Mouse (Mus musculus) thymus, adult 2 months (tissue): ENCODE measurements around the gene Chrm1. TPM values are rescaled to one million over a fixed set of nuclear protein-coding genes. Genes with fewer than 3 reads are reported as not detected.

Experiments used
- DNase-seq: peaks from one replicate; pipeline ENCODE4 v3.0.0; 2021
- H3K27ac ChIP-seq: fragments of 200-500 bp; 2 replicates; pipeline ENCODE4 v1.5.1; 2012; ENCODE audit warnings: low read length, control low read depth; ENCODE audit not compliant: control insufficient read depth, insufficient read depth
- H3K27me3 ChIP-seq: fragments of 200-500 bp; 2 replicates; pipeline ENCODE4 v1.6.1; 2012; ENCODE audit warnings: mild to moderate bottlenecking, low read length, moderate library complexity, mixed read lengths; ENCODE audit not compliant: control insufficient read depth, insufficient read depth
- H3K36me3 ChIP-seq: fragments of 200-500 bp; 2 replicates; pipeline ENCODE4 v1.6.1; 2012; ENCODE audit warnings: mild to moderate bottlenecking, low read length, moderate library complexity; ENCODE audit not compliant: control insufficient read depth, insufficient read depth
- H3K4me1 ChIP-seq: fragments of 200-500 bp; replicated peaks from 2 replicates; pipeline ENCODE4 v1.6.1; 2012; ENCODE audit warnings: low read length; ENCODE audit not compliant: control insufficient read depth, insufficient read depth
- H3K4me3 ChIP-seq: fragments of 200-500 bp; 2 replicates; pipeline ENCODE4 v1.5.1; 2012; ENCODE audit warnings: mild to moderate bottlenecking, low read length, control low read depth, moderate library complexity; ENCODE audit not compliant: control insufficient read depth, insufficient read depth
- CTCF ChIP-seq: fragments of 200-500 bp; IDR thresholded peaks from 2 replicates; pipeline ENCODE4 v1.5.1; 2012; ENCODE audit warnings: mild to moderate bottlenecking, control low read depth, low read length, moderate library complexity, borderline replicate concordance; ENCODE audit not compliant: control insufficient read depth, poor library complexity, insufficient read depth; ENCODE audit errors: extremely low read depth
- POLR2A ChIP-seq: fragments of 200-500 bp; IDR thresholded peaks from 2 replicates; pipeline ENCODE4 v1.6.1; 2012; ENCODE audit warnings: mild to moderate bottlenecking, low read length, control low read depth, moderate library complexity; ENCODE audit not compliant: control insufficient read depth, poor library complexity, insufficient read depth; ENCODE audit errors: extremely low read depth
- WGBS: fragments of 180-500 bp; shearing (Covaris S2); methylation state at CpG from one replicate; pipeline ENCODE4 v1.1.7; 2018; 5-methylcytosine and 5-hydroxymethylcytosine counted together
- polyA plus RNA-seq: library from polyadenylated mRNA; depleted of rRNA; stranded (reverse); fragments of >200 nt; gene quantifications from 2 replicates; pipeline ENCODE4 v1.2.3, GENCODE M21; 2012; rRNA removed

Chrm1 gene
- 0.01 and 0.05 TPM in 2 replicates for polyA plus RNA-seq

- Histone ChIP-seq H3K36me3 (no peaks in the 10 kb centered on the region), H3K27ac (no peak within 1 kb of the TSS), H3K4me3 (no peak within 1 kb of the TSS), H3K27me3 (no peaks in the 10 kb centered on the region; the same call in 1 of the 2 replicates), H3K4me1 (peaks cover 11% of the 10 kb centered on the region)
- DNase-seq = no peak
- TF ChIP-seq CTCF (no peak), POLR2A (no peak)
- 87% methylated on average over 9 of the region's 9 CpGs for WGBS
Observed at GRCm38 (mm10) chr19:8663360-8663839, at the start of gene Chrm1. Gene Chrm1 (plus strand): TSS chr19:8663789.

GRCm38 (mm10) chr19:8614343-8614742 is 49.2 kb upstream of the Chrm1 start:
- H3K4me1 ChIP-seq = no peaks in the 10 kb centered on the region
- 82% methylated on average over 2 of the region's 2 CpGs for WGBS
- no peaks in the 10 kb centered on the region for H3K27me3 ChIP-seq
- no peak for DNase-seq
- no peaks in the 10 kb centered on the region for H3K36me3 ChIP-seq
- no peak overlapping the region for H3K4me3 ChIP-seq
- TF ChIP-seq CTCF = no peak
- TF ChIP-seq POLR2A = no peak
- no peak overlapping the region for H3K27ac ChIP-seq

DNA sequence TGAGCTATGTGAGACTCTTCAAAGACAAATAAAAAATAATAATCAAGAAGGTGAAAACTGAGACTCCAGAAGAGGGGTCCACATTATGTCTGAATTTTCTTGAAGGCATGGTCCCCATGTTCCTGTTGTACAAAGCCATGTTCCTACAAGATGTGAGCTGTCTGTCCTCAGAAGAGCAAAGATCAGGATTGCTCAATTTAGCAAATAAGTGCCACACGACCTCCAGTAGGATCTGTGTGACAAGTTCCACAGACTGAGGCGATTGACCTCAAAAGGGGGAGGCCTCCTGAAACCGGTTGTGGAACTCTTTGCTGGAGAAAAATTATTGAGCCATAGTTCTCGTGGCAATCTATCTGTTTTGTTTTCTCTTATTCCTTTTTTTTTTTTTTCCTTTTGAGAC is 47.3 kb upstream of the Chrm1 start:
- TF ChIP-seq CTCF (no peak), POLR2A (no peak)
- Histone ChIP-seq H3K4me1 (no peaks in the 10 kb centered on the region), H3K27me3 (no peaks in the 10 kb centered on the region), H3K27ac (no peak overlapping the region), H3K36me3 (no peaks in the 10 kb centered on the region), H3K4me3 (no peak overlapping the region)
- WGBS = 79% methylated on average over 4 of the region's 4 CpGs
- no peak for DNase-seq

DNA sequence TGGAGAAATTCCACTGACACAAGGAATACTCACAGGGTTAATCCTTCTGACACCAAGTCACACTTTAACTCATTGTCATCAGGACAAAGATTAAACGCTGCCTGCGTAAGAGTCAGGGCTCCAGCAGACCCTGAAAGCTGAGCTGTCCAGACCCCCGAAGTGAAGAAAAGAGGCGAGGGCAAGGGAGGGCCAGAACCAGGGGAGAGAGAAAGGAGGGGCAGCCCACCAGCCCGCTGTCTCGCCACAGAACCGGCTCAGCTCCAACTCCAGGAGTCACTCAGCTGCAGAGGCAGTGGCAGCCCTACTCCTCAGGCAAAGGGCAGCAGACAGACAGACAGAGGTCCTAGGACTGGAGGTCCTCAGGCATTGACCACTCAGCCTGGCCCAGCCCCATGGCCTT is 45.7 kb upstream of the Chrm1 start, which contains the start of gene Slc22a6:
Slc22a6 (plus strand) TSS at position 136 of the 400 bp plus-strand sequence.
- Histone ChIP-seq H3K4me1 (no peaks in the 10 kb centered on the region), H3K27ac (no peak within 1 kb of the TSS), H3K36me3 (no peaks in the 10 kb centered on the region), H3K27me3 (no peaks in the 10 kb centered on the region), H3K4me3 (no peak within 1 kb of the TSS)
- no peak for DNase-seq
- TF ChIP-seq CTCF (no peak), POLR2A (no peak)
- 89% methylated on average over 7 of the region's 7 CpGs for WGBS

- 98% methylated on average over 7 of the region's 7 CpGs for WGBS
- Histone ChIP-seq H3K27me3 (no peaks in the 10 kb centered on the region), H3K27ac (no peak overlapping the region), H3K36me3 (no peaks in the 10 kb centered on the region), H3K4me3 (no peak overlapping the region), H3K4me1 (no peaks in the 10 kb centered on the region)
- no peak for TF ChIP-seq POLR2A
- no peak for TF ChIP-seq CTCF
- DNase-seq = no peak
Observed at GRCm38 (mm10) chr19:8621098-8621497, 42.5 kb upstream of the Chrm1 start.

GRCm38 (mm10) chr19:8630249-8630648 is 33.3 kb upstream of the Chrm1 start:
- 89% methylated on average over 2 of the region's 2 CpGs for WGBS
- TF ChIP-seq CTCF = no peak
- no peak for TF ChIP-seq POLR2A
- Histone ChIP-seq H3K36me3 (no peaks in the 10 kb centered on the region), H3K27me3 (no peaks in the 10 kb centered on the region), H3K27ac (no peak overlapping the region), H3K4me1 (no peaks in the 10 kb centered on the region), H3K4me3 (no peak overlapping the region)
- no peak for DNase-seq

GRCm38 (mm10) chr19:8630826-8631225 is 32.8 kb upstream of the Chrm1 start:
- no peak overlapping the region for H3K4me3 ChIP-seq
- DNase-seq = no peak
- no peak overlapping the region for H3K27ac ChIP-seq
- 90% methylated on average over 6 of the region's 6 CpGs for WGBS
- H3K27me3 ChIP-seq = no peaks in the 10 kb centered on the region
- no peaks in the 10 kb centered on the region for H3K4me1 ChIP-seq
- H3K36me3 ChIP-seq = no peaks in the 10 kb centered on the region
- TF ChIP-seq CTCF (no peak), POLR2A (no peak)
